Mouse (Mus musculus) large intestine, adult 2 months (tissue): Measurements from ENCODE around the gene Pgm2l1. TPM values are rescaled to one million over a fixed set of nuclear protein-coding genes. Genes with fewer than 3 reads are reported as not detected.

Experiments used
- DNase-seq: peaks from one replicate; pipeline ENCODE4 v3.0.0-alpha.2; 2012; ENCODE audit warnings: low read depth, low spot score
- WGBS: fragments of 180-500 bp; shearing (Covaris S2); methylation state at CpG from one replicate; pipeline ENCODE4 v1.1.7; 2018; 5-methylcytosine and 5-hydroxymethylcytosine counted together
- polyA plus RNA-seq: library from polyadenylated mRNA; depleted of rRNA; stranded (reverse); fragments of >200 nt; gene quantifications from 2 replicates; pipeline ENCODE4 v1.2.3, GENCODE M21; 2012; rRNA removed

The Pgm2l1 gene
- 1.2 and 2.6 TPM in 2 replicates for polyA plus RNA-seq

- DNase-seq: peak; percentile 82
- 1% methylated on average over 72 of the region's 72 CpGs for WGBS
Measured at GRCm38 (mm10) chr7:100227158-100227875, at the start of gene Pgm2l1. Gene Pgm2l1 (plus strand): TSS chr7:100227394.

GRCm38 (mm10) chr7:100178016-100178890 is 48.9 kb upstream of the Pgm2l1 start:
- WGBS: 4% methylated on average over 30 of the region's 30 CpGs
- DNase-seq: no peak

GRCm38 (mm10) chr7:100178891-100179233 is 48.3 kb upstream of the Pgm2l1 start:
- no peak for DNase-seq
- under 1% methylated on average over 15 of the region's 15 CpGs for whole genome bisulfite sequencing

- no peak for DNase-seq
- WGBS: 25% methylated on average over 7 of the region's 7 CpGs
Measured at GRCm38 (mm10) chr7:100179394-100179793, 47.8 kb upstream of the Pgm2l1 start.

- WGBS: 34% methylated on average over 7 of the region's 7 CpGs
- DNase-seq: no peak
Measured at GRCm38 (mm10) chr7:100179836-100180407, 47.3 kb upstream of the Pgm2l1 start.

- DNase-seq: no peak
- WGBS: 31% methylated on average over 2 of the region's 2 CpGs
Measured at GRCm38 (mm10) chr7:100181176-100181575, 46.0 kb upstream of the Pgm2l1 start.

GRCm38 (mm10) chr7:100181614-100182013 is 45.6 kb upstream of the Pgm2l1 start:
- WGBS: 23% methylated on average over 3 of the region's 3 CpGs
- DNase-seq: no peak

GRCm38 (mm10) chr7:100182388-100182787 is 44.8 kb upstream of the Pgm2l1 start:
- DNase-seq: no peak
- 26% methylated on average over 3 of the region's 3 CpGs for WGBS

- WGBS: 9% methylated on average over 7 of the region's 7 CpGs
Measured at GRCm38 (mm10) chr7:100187601-100188000, 39.6 kb upstream of the Pgm2l1 start.

GRCm38 (mm10) chr7:100190167-100190566 is 37.0 kb upstream of the Pgm2l1 start:
- WGBS: 66% methylated on average over 4 of the region's 4 CpGs
- DNase-seq: no peak

More at GRCm38 (mm10) chr7:100187601-100188000, 39.6 kb upstream of the Pgm2l1 start:
- no peak for DNase-seq

- WGBS: 2% methylated on average over 4 of the region's 4 CpGs
- no peak for DNase-seq
Measured at GRCm38 (mm10) chr7:100190778-100191177, 36.4 kb upstream of the Pgm2l1 start.

- DNase-seq: no peak
- WGBS: 81% methylated on average over 3 of the region's 3 CpGs
Measured at GRCm38 (mm10) chr7:100201191-100201590, 26.0 kb upstream of the Pgm2l1 start.

GRCm38 (mm10) chr7:100203616-100204015 is 23.6 kb upstream of the Pgm2l1 start:
- WGBS: 42% methylated on average over 3 of the region's 3 CpGs
- no peak for DNase-seq

GRCm38 (mm10) chr7:100204871-100205270 is 22.3 kb upstream of the Pgm2l1 start:
- 78% methylated on average over 6 of the region's 6 CpGs for WGBS
- DNase-seq: no peak

- WGBS: 89% methylated on average over 2 of the region's 2 CpGs
- no peak for DNase-seq
Measured at GRCm38 (mm10) chr7:100206144-100206543, 21.1 kb upstream of the Pgm2l1 start.

GRCm38 (mm10) chr7:100207886-100208285 is 19.3 kb upstream of the Pgm2l1 start:
- DNase-seq: no peak

GRCm38 (mm10) chr7:100214310-100214709 is 12.9 kb upstream of the Pgm2l1 start:
- 66% methylated on average over 4 of the region's 4 CpGs for WGBS
- no peak for DNase-seq

GRCm38 (mm10) chr7:100215116-100215732 is 12.0 kb upstream of the Pgm2l1 start:
- 59% methylated on average over 6 of the region's 6 CpGs for WGBS
- no peak for DNase-seq

GRCm38 (mm10) chr7:100215976-100216375 is 11.2 kb upstream of the Pgm2l1 start:
- 60% methylated on average over 10 of the region's 10 CpGs for WGBS

More at GRCm38 (mm10) chr7:100215976-100216375, 11.2 kb upstream of the Pgm2l1 start:
- no peak for DNase-seq
